Mouse (Mus musculus) liver, embryonic 14.5 days (tissue): ENCODE measurements at regions not wholly inside any gene's neighbourhood (a gene's known extent, or its start where the extent isn't known, plus 50 kb on each side); places are given as distances from the start of the nearest gene placed in this dataset.

Experiments
- ATAC-seq: fragments of 200-750 bp; cut with Nextera tagmentation; 2 replicates; pipeline ENCODE4 v1.8.0; 2017; ENCODE audit warnings: moderate number of reproducible peaks, mild to moderate bottlenecking, moderate library complexity; ENCODE audit not compliant: insufficient read depth
- DNase-seq, 3 experiments: peaks; one replicate each; pipeline ENCODE4 v3.0.0-alpha.2; 2012 to 2013; ENCODE audit warnings: low read depth in 3 of 3, low spot score in 3 of 3
- H3K27ac ChIP-seq: fragments of 300-500 bp; sonication (generic); 2 replicates; pipeline ENCODE4 v1.5.1; 2014; ENCODE audit warnings: moderate library complexity, mild to moderate bottlenecking, control low read depth, inconsistent platforms
- H3K27me3 ChIP-seq: fragments of 300-500 bp; sonication (generic); 2 replicates; pipeline ENCODE4 v1.6.1; 2014; ENCODE audit warnings: mild to moderate bottlenecking, low read length, moderate library complexity; ENCODE audit not compliant: control insufficient read depth, insufficient read depth
- H3K36me3 ChIP-seq: fragments of 300-500 bp; sonication (generic); replicated peaks from 2 replicates; pipeline ENCODE4 v1.6.1; 2014; ENCODE audit warnings: low read depth; ENCODE audit not compliant: control insufficient read depth, insufficient read depth
- H3K4me1 ChIP-seq, 2 experiments: fragments of 200-500 bp in 1 of 2; fragments of 300-500 bp in 1 of 2; sonication (generic) in 1 of 2; replicated peaks; 2 replicates each; pipeline ENCODE4 v1.6.1; 2012 to 2014; ENCODE audit warnings: antibody characterized with exemption in 1 of 2, inconsistent platforms in 1 of 2, low read length in 1 of 2; ENCODE audit not compliant: control insufficient read depth in 2 of 2, insufficient read depth in 2 of 2
- H3K4me2 ChIP-seq: fragments of 300-500 bp; sonication (generic); 2 replicates; pipeline ENCODE4 v1.6.1; 2014; ENCODE audit warnings: low read depth, mild to moderate bottlenecking, control low read depth, moderate library complexity
- H3K4me3 ChIP-seq, 2 experiments: fragments of 200-500 bp in 1 of 2; fragments of 300-500 bp in 1 of 2; sonication (generic) in 1 of 2; 2 replicates each; pipeline ENCODE4 v1.5.1; 2012 to 2014; ENCODE audit warnings: low read depth in 2 of 2, low read length in 2 of 2, mild to moderate bottlenecking in 2 of 2, control low read depth in 1 of 2, inconsistent platforms in 1 of 2, moderate library complexity in 1 of 2; ENCODE audit not compliant: insufficient read depth in 1 of 2
- H3K9ac ChIP-seq: fragments of 300-500 bp; sonication (generic); replicated peaks from 2 replicates; pipeline ENCODE4 v1.6.1; 2014; ENCODE audit warnings: mild to moderate bottlenecking, control low read depth, moderate library complexity
- H3K9me3 ChIP-seq: fragments of 300-500 bp; sonication (generic); 2 replicates; pipeline ENCODE4 v1.6.1; 2016; ENCODE audit warnings: low read length, mixed read lengths; ENCODE audit not compliant: control insufficient read depth
- CTCF ChIP-seq: IDR thresholded peaks from 2 replicates; pipeline ENCODE4 v1.5.1; 2016; ENCODE audit warnings: antibody characterized with exemption, low read depth, control low read depth
- EP300 ChIP-seq: IDR thresholded peaks from 2 replicates; pipeline ENCODE4 v1.6.1; 2016; ENCODE audit warnings: antibody characterized with exemption, low read depth
- WGBS: fragments of 180-500 bp; shearing (Covaris S2); extraction: QIAGEN DNeasy Blood & Tissue Kit; methylation state at CpG from one replicate; pipeline ENCODE4 v1.1.7; 2014; ENCODE audit not compliant: insufficient replicate concordance; 5-methylcytosine and 5-hydroxymethylcytosine counted together

- Histone ChIP-seq H3K4me2 (no peak overlapping the region), H3K4me1 (no peaks in the 10 kb centered on the region), H3K4me3 (no peak overlapping the region), H3K9me3 (no peaks in the 10 kb centered on the region), H3K27ac (no peak overlapping the region), H3K9ac (no peak overlapping the region), H3K36me3 (no peaks in the 10 kb centered on the region), H3K27me3 (no peaks in the 10 kb centered on the region)
- 70% methylated on average over 5 of the region's 5 CpGs for WGBS
- DNase-seq (no peak), ATAC-seq (no peak)
- TF ChIP-seq CTCF (no peak), EP300 (no peak)
Measured at GRCm38 (mm10) chr15:92864106-92864505, 410.9 kb downstream of the Gxylt1 start.

- no peak for ATAC-seq
Measured at GRCm38 (mm10) chr15:92850854-92851253, 424.1 kb downstream of the Gxylt1 start.

GRCm38 (mm10) chr15:92840035-92840434 lies 434.9 kb downstream of the Gxylt1 start:
- Histone ChIP-seq H3K27me3 (no peaks in the 10 kb centered on the region), H3K9ac (no peak overlapping the region), H3K4me1 (no peaks in the 10 kb centered on the region), H3K4me3 (no peak overlapping the region), H3K9me3 (no peaks in the 10 kb centered on the region), H3K27ac (no peak overlapping the region), H3K4me2 (no peak overlapping the region), H3K36me3 (no peaks in the 10 kb centered on the region)
- WGBS: 59% methylated on average over 5 of the region's 5 CpGs
- TF ChIP-seq CTCF: no peak
- no peak for TF ChIP-seq EP300
- no peak for ATAC-seq
- no peak for DNase-seq

More at GRCm38 (mm10) chr15:92850854-92851253, 424.1 kb downstream of the Gxylt1 start:
- H3K27ac ChIP-seq: no peak overlapping the region
- H3K9me3 ChIP-seq: no peaks in the 10 kb centered on the region
- H3K4me1 ChIP-seq: no peaks in the 10 kb centered on the region
- TF ChIP-seq CTCF: no peak
- TF ChIP-seq EP300: no peak
- no peak overlapping the region for H3K4me2 ChIP-seq
- H3K4me3 ChIP-seq: no peak overlapping the region
- WGBS: 52% methylated on average over 5 of the region's 5 CpGs
- H3K9ac ChIP-seq: no peak overlapping the region
- no peak for DNase-seq
- H3K27me3 ChIP-seq: no peaks in the 10 kb centered on the region
- no peaks in the 10 kb centered on the region for H3K36me3 ChIP-seq

- no peak overlapping the region for H3K4me3 ChIP-seq
- H3K27ac ChIP-seq: no peak overlapping the region
- ATAC-seq (no peak), DNase-seq (no peak)
- H3K36me3 ChIP-seq: no peaks in the 10 kb centered on the region
- no peaks in the 10 kb centered on the region for H3K27me3 ChIP-seq
- no peaks in the 10 kb centered on the region for H3K4me1 ChIP-seq
- WGBS: 60% methylated on average over 4 of the region's 4 CpGs
- H3K9ac ChIP-seq: no peak overlapping the region
- no peaks in the 10 kb centered on the region for H3K9me3 ChIP-seq
- no peak for TF ChIP-seq CTCF
- TF ChIP-seq EP300: no peak
- H3K4me2 ChIP-seq: no peak overlapping the region
Measured at GRCm38 (mm10) chr15:92839611-92840010, 435.4 kb downstream of the Gxylt1 start.

- Histone ChIP-seq H3K4me2 (no peak overlapping the region), H3K4me1 (no peaks in the 10 kb centered on the region), H3K4me3 (no peak overlapping the region), H3K9me3 (no peaks in the 10 kb centered on the region), H3K27me3 (no peaks in the 10 kb centered on the region), H3K9ac (no peak overlapping the region), H3K36me3 (no peaks in the 10 kb centered on the region), H3K27ac (no peak overlapping the region)
- DNase-seq: no peak
- no peak for ATAC-seq
- 59% methylated on average over 4 of the region's 4 CpGs for WGBS
- TF ChIP-seq CTCF: no peak
- no peak for TF ChIP-seq EP300
Measured at GRCm38 (mm10) chr15:92826136-92826535, 429.5 kb downstream of the Pdzrn4 start.
